Comparison of ENCODE assay signal across 8 mouse cellular contexts in genomic region chr11:82951865-82952611, GRCm38 (mm10). TPM values are rescaled to one million over a fixed set of nuclear protein-coding genes. Genes with fewer than 3 reads are reported as not detected.
DNase-seq lines count a peak whose midpoint lies in the region; ATAC-seq lines count a peak whose summit lies in the region.

No protein-coding gene starts in this region.

- DNase-seq in forebrain, embryonic 10.5 days (ENCODE audit: extremely low spot score, low spot score), result no peak
- DNase-seq in forebrain, embryonic 14.5 days (ENCODE audit: low spot score), result no peak
- DNase-seq in hindbrain, embryonic 11.5 days (ENCODE audit: low spot score), result peak; percentile 29
- DNase-seq in urinary bladder, postnatal 36 days (ENCODE audit: low spot score in 2 of 2), result peak; percentile 30 to 70
- no peak for DNase-seq in layer of hippocampus, adult 8-10 months (ENCODE audit: low spot score in 2 of 2)

- H3K4me1 ChIP-seq in forebrain, embryonic 10.5 days, result peaks cover 15% of the 10 kb centered on the region
- no peaks in the 10 kb centered on the region for H3K4me1 ChIP-seq in forebrain, embryonic 14.5 days (ENCODE audit: control insufficient read depth, insufficient read depth, low read length)
- 0 out of 2 replicates have a peak, but pooled peaks cover 3% of the 10 kb centered on the region for H3K4me1 ChIP-seq in forebrain, embryonic 15.5 days
- H3K4me1 ChIP-seq in hindbrain, embryonic 11.5 days (replicated peaks; ENCODE audit: control insufficient read depth, insufficient read depth, low read length), result no peaks in the 10 kb centered on the region
- H3K4me1 ChIP-seq in limb, embryonic 15.5 days, result peaks cover 12% of the 10 kb centered on the region; the same call in 1 of the 2 replicates
- 0 out of 2 replicates have a peak, but pooled peaks cover 4% of the 10 kb centered on the region for H3K4me1 ChIP-seq in midbrain, embryonic 15.5 days

- H3K36me3 ChIP-seq in forebrain, embryonic 10.5 days (replicated peaks), result no peaks in the 10 kb centered on the region
- H3K36me3 ChIP-seq in forebrain, embryonic 14.5 days (ENCODE audit: control insufficient read depth, insufficient read depth, low read length), result no peaks in the 10 kb centered on the region
- no peaks in the 10 kb centered on the region for H3K36me3 ChIP-seq in forebrain, embryonic 15.5 days
- no peaks in the 10 kb centered on the region for H3K36me3 ChIP-seq in hindbrain, embryonic 11.5 days (ENCODE audit: control insufficient read depth, insufficient read depth, low read length)
- no peaks in the 10 kb centered on the region for H3K36me3 ChIP-seq in limb, embryonic 15.5 days
- H3K36me3 ChIP-seq in midbrain, embryonic 15.5 days (replicated peaks), result no peaks in the 10 kb centered on the region

- ATAC-seq in forebrain, embryonic 14.5 days, result no peak
- ATAC-seq in forebrain, embryonic 15.5 days (replicated peaks), result no peak
- no peak for ATAC-seq in hindbrain, embryonic 11.5 days (ENCODE audit: low FRiP score)
- ATAC-seq in limb, embryonic 15.5 days (ENCODE audit: insufficient number of reproducible peaks, low FRiP score, low TSS enrichment, low read depth), result no peak
- ATAC-seq in midbrain, embryonic 15.5 days (replicated peaks), result no peak

- no peak overlapping the region for H3K9ac ChIP-seq in forebrain, embryonic 14.5 days (ENCODE audit: low read length)
- H3K9ac ChIP-seq in forebrain, embryonic 15.5 days (replicated peaks), result no peak overlapping the region
- no peak overlapping the region for H3K9ac ChIP-seq in hindbrain, embryonic 11.5 days (ENCODE audit: low read depth, low read length)
- no peak overlapping the region for H3K9ac ChIP-seq in limb, embryonic 15.5 days
- H3K9ac ChIP-seq in midbrain, embryonic 15.5 days, result no peak overlapping the region

- H3K4me2 ChIP-seq in forebrain, embryonic 14.5 days (ENCODE audit: low read length), result no peak overlapping the region
- H3K4me2 ChIP-seq in forebrain, embryonic 15.5 days (replicated peaks), result no peak overlapping the region
- H3K4me2 ChIP-seq in hindbrain, embryonic 11.5 days (replicated peaks; ENCODE audit: low read depth, low read length), result no peak overlapping the region; the same call in 1 of the 2 replicates
- H3K4me2 ChIP-seq in limb, embryonic 15.5 days, result peak overlapping the region; percentile 14
- H3K4me2 ChIP-seq in midbrain, embryonic 15.5 days, result peak overlapping the region; percentile 18; the same call in 1 of the 2 replicates

- H3K4me3 ChIP-seq in forebrain, embryonic 10.5 days, result peak overlapping the region; percentile 28
- no peak overlapping the region for H3K4me3 ChIP-seq in forebrain, embryonic 14.5 days (ENCODE audit: low read depth, low read length)
- peak overlapping the region; percentile 6; the same call in 1 of the 2 replicates for H3K4me3 ChIP-seq in forebrain, embryonic 15.5 days
- H3K4me3 ChIP-seq in hindbrain, embryonic 11.5 days (ENCODE audit: low read depth, low read length), result no peak overlapping the region
- H3K4me3 ChIP-seq in limb, embryonic 15.5 days, result peak overlapping the region; percentile 9; the same call in 1 of the 2 replicates
- H3K4me3 ChIP-seq in midbrain, embryonic 15.5 days, result no peak overlapping the region

- no peaks in the 10 kb centered on the region for H3K9me3 ChIP-seq in forebrain, embryonic 10.5 days
- no peaks in the 10 kb centered on the region for H3K9me3 ChIP-seq in forebrain, embryonic 14.5 days (replicated peaks; ENCODE audit: control insufficient read depth, low read length)
- no peaks in the 10 kb centered on the region for H3K9me3 ChIP-seq in forebrain, embryonic 15.5 days
- H3K9me3 ChIP-seq in hindbrain, embryonic 11.5 days (ENCODE audit: control insufficient read depth, low read length), result no peaks in the 10 kb centered on the region
- H3K9me3 ChIP-seq in limb, embryonic 15.5 days, result no peaks in the 10 kb centered on the region
- H3K9me3 ChIP-seq in midbrain, embryonic 15.5 days, result no peaks in the 10 kb centered on the region

- H3K27me3 ChIP-seq in forebrain, embryonic 10.5 days (ENCODE audit: poor library complexity, severe bottlenecking), result peaks cover 63% of the 10 kb centered on the region
- H3K27me3 ChIP-seq in forebrain, embryonic 14.5 days (replicated peaks; ENCODE audit: control insufficient read depth, insufficient read depth, low read length), result peaks cover 36% of the 10 kb centered on the region
- H3K27me3 ChIP-seq in forebrain, embryonic 15.5 days, result peaks cover 47% of the 10 kb centered on the region
- H3K27me3 ChIP-seq in hindbrain, embryonic 11.5 days (ENCODE audit: control insufficient read depth, insufficient read depth, low read length), result peaks cover 29% of the 10 kb centered on the region
- H3K27me3 ChIP-seq in limb, embryonic 15.5 days, result peaks cover 48% of the 10 kb centered on the region
- H3K27me3 ChIP-seq in midbrain, embryonic 15.5 days (replicated peaks), result peaks cover 40% of the 10 kb centered on the region

- H3K27ac ChIP-seq in forebrain, embryonic 10.5 days, result no peak overlapping the region
- no peak overlapping the region for H3K27ac ChIP-seq in forebrain, embryonic 14.5 days (ENCODE audit: low read depth, low read length)
- H3K27ac ChIP-seq in forebrain, embryonic 15.5 days (replicated peaks), result no peak overlapping the region
- no peak overlapping the region for H3K27ac ChIP-seq in hindbrain, embryonic 11.5 days (ENCODE audit: low read depth, low read length)
- no peak overlapping the region for H3K27ac ChIP-seq in limb, embryonic 15.5 days
- H3K27ac ChIP-seq in midbrain, embryonic 15.5 days, result no peak overlapping the region

- WGBS in forebrain, embryonic 10.5 days, result 10% methylated on average over 28 of the region's 28 CpGs
- 11% methylated on average over 28 of the region's 28 CpGs for WGBS in forebrain, embryonic 14.5 days
- WGBS in forebrain, embryonic 15.5 days, result 12% methylated on average over 28 of the region's 28 CpGs
- 14% methylated on average over 28 of the region's 28 CpGs for WGBS in hindbrain, embryonic 11.5 days
- 8% methylated on average over 28 of the region's 28 CpGs for WGBS in limb, embryonic 15.5 days
- 9% methylated on average over 28 of the region's 28 CpGs for WGBS in midbrain, embryonic 15.5 days

RNA-seq across cellular contexts. Expression of gene Slfn5, which starts 0.9 kb away (rescaled TPM):
- 0.31 and 0.38 TPM in 2 replicates for polyA plus RNA-seq in forebrain, embryonic 10.5 days (2016; fragmentation: Nextera tagmentation; extraction: Ambion mirVana)
- polyA plus RNA-seq in forebrain, embryonic 14.5 days (2014; fragmentation: Nextera tagmentation; extraction: Ambion mirVana), result 0.41 and 0.52 TPM in 2 replicates
- 0.85 and 1.1 TPM in 2 replicates for polyA plus RNA-seq in forebrain, embryonic 15.5 days (2015; fragmentation: Nextera tagmentation; extraction: Ambion mirVana)
- polyA plus RNA-seq in hindbrain, embryonic 11.5 days (2014; fragmentation: Nextera tagmentation; extraction: Ambion mirVana), result 0.85 and 1.3 TPM in 2 replicates
- polyA plus RNA-seq in limb, embryonic 15.5 days (2015; fragmentation: Nextera tagmentation; extraction: Ambion mirVana), result 3.1 and 3.4 TPM in 2 replicates
- polyA plus RNA-seq in midbrain, embryonic 15.5 days (2015; fragmentation: Nextera tagmentation; extraction: Ambion mirVana), result 1.4 and 1.8 TPM in 2 replicates
- 1 to 10 TPM; 4.1 to 6.8 (median 5.0) TPM for total RNA-seq in layer of hippocampus, adult 8-10 months (2022)

RNA-seq across cellular contexts. Expression of gene Slfn9, which starts 39.6 kb away (rescaled TPM):
- polyA plus RNA-seq in forebrain, embryonic 10.5 days (2016; fragmentation: Nextera tagmentation; extraction: Ambion mirVana), result 9.4 and 10.3 TPM in 2 replicates
- 5.1 and 5.9 TPM in 2 replicates for polyA plus RNA-seq in forebrain, embryonic 14.5 days (2014; fragmentation: Nextera tagmentation; extraction: Ambion mirVana)
- polyA plus RNA-seq in forebrain, embryonic 15.5 days (2015; fragmentation: Nextera tagmentation; extraction: Ambion mirVana), result 5.1 and 5.4 TPM in 2 replicates
- polyA plus RNA-seq in hindbrain, embryonic 11.5 days (2014; fragmentation: Nextera tagmentation; extraction: Ambion mirVana), result 9.7 and 10.1 TPM in 2 replicates
- polyA plus RNA-seq in limb, embryonic 15.5 days (2015; fragmentation: Nextera tagmentation; extraction: Ambion mirVana), result 15.0 and 18.5 TPM in 2 replicates
- 1.9 and 2.2 TPM in 2 replicates for polyA plus RNA-seq in midbrain, embryonic 15.5 days (2015; fragmentation: Nextera tagmentation; extraction: Ambion mirVana)
- total RNA-seq in layer of hippocampus, adult 8-10 months (2022), result 1 to 10 TPM in 2 of 4 experiments, under 1 TPM in 2; 0.23 to 1.7 (median 0.92) TPM

RNA-seq across cellular contexts. Expression of gene Unc45b, which starts 41.7 kb away (rescaled TPM):
- polyA plus RNA-seq in forebrain, embryonic 10.5 days (2016; fragmentation: Nextera tagmentation; extraction: Ambion mirVana), result 0.23 and 0.31 TPM in 2 replicates
- 0.38 and 1.1 TPM in 2 replicates for polyA plus RNA-seq in forebrain, embryonic 14.5 days (2014; fragmentation: Nextera tagmentation; extraction: Ambion mirVana)
- polyA plus RNA-seq in forebrain, embryonic 15.5 days (2015; fragmentation: Nextera tagmentation; extraction: Ambion mirVana), result 1.0 and 1.3 TPM in 2 replicates
- 0.42 and 0.45 TPM in 2 replicates for polyA plus RNA-seq in hindbrain, embryonic 11.5 days (2014; fragmentation: Nextera tagmentation; extraction: Ambion mirVana)
- 15.6 and 35.8 TPM in 2 replicates for polyA plus RNA-seq in limb, embryonic 15.5 days (2015; fragmentation: Nextera tagmentation; extraction: Ambion mirVana)
- polyA plus RNA-seq in midbrain, embryonic 15.5 days (2015; fragmentation: Nextera tagmentation; extraction: Ambion mirVana), result 1.3 and 2.0 TPM in 2 replicates
- 1 to 10 TPM; 1.2 to 2.6 (median 1.6) TPM for total RNA-seq in layer of hippocampus, adult 8-10 months (2022)

RNA-seq across cellular contexts. Expression of gene Nle1, which starts 43.8 kb away (rescaled TPM):
- polyA plus RNA-seq in forebrain, embryonic 10.5 days (2016; fragmentation: Nextera tagmentation; extraction: Ambion mirVana), result 49.8 and 52.1 TPM in 2 replicates
- 23.4 and 25.7 TPM in 2 replicates for polyA plus RNA-seq in forebrain, embryonic 14.5 days (2014; fragmentation: Nextera tagmentation; extraction: Ambion mirVana)
- 32.0 and 37.5 TPM in 2 replicates for polyA plus RNA-seq in forebrain, embryonic 15.5 days (2015; fragmentation: Nextera tagmentation; extraction: Ambion mirVana)
- 19.8 and 22.9 TPM in 2 replicates for polyA plus RNA-seq in hindbrain, embryonic 11.5 days (2014; fragmentation: Nextera tagmentation; extraction: Ambion mirVana)
- polyA plus RNA-seq in limb, embryonic 15.5 days (2015; fragmentation: Nextera tagmentation; extraction: Ambion mirVana), result 31.6 and 32.4 TPM in 2 replicates
- polyA plus RNA-seq in midbrain, embryonic 15.5 days (2015; fragmentation: Nextera tagmentation; extraction: Ambion mirVana), result 33.8 and 36.8 TPM in 2 replicates
- total RNA-seq in layer of hippocampus, adult 8-10 months (2022), result 10 to 100 TPM; 39.5 to 51.7 (median 46.7) TPM

Comparison
In these comparisons a context has a peak if more than half of its experiments do, and no peak if none do; other contexts are left out.
1. H3K4me3 ChIP-seq: peak in forebrain, embryonic 10.5 days (single experiment), forebrain, embryonic 15.5 days (single experiment) and limb, embryonic 15.5 days (single experiment); none in forebrain, embryonic 14.5 days (single experiment), hindbrain, embryonic 11.5 days (single experiment) and midbrain, embryonic 15.5 days (single experiment).
2. DNase-seq: peak in hindbrain, embryonic 11.5 days (single experiment) and urinary bladder, postnatal 36 days (2 of 2); none in forebrain, embryonic 10.5 days (single experiment), forebrain, embryonic 14.5 days (single experiment) and layer of hippocampus, adult 8-10 months (0 of 2).
3. H3K4me2 ChIP-seq: peak in limb, embryonic 15.5 days (single experiment) and midbrain, embryonic 15.5 days (single experiment); none in forebrain, embryonic 14.5 days (single experiment), forebrain, embryonic 15.5 days (single experiment) and hindbrain, embryonic 11.5 days (single experiment).